Mouse (Mus musculus): ENCODE measurements around the gene Cmtm3. TPM values are rescaled to one million over a fixed set of nuclear protein-coding genes. Genes with fewer than 3 reads are reported as not detected.

Gene Cmtm3
- polyA plus RNA-seq (2012; rRNA removed): 31.8 and 34.4 TPM in 2 replicates

GRCm38 (mm10) chr8:104339229-104339982, at the start of gene Cmtm3:
Cmtm3 (plus strand) TSS chr8:104339410.

GRCm38 (mm10) chr8:104293081-104293480, 46.1 kb upstream of the Cmtm3 start, which contains the start of gene Cmtm2a:
Cmtm2a (minus strand) TSS chr8:104293181.

GRCm38 (mm10) chr8:104309441-104310155, 29.6 kb upstream of the Cmtm3 start, which contains the start of the genes Gm45711 and Cmtm1:
Gm45711 (minus strand) TSS chr8:104310081.
Cmtm1 (minus strand) TSS chr8:104310145.

GRCm38 (mm10) chr8:104321267-104321666, 17.9 kb upstream of the Cmtm3 start, which contains the start of gene Gm11020:
Gm11020 (plus strand) TSS chr8:104321567.

GRCm38 (mm10) chr8:104321930-104322329, 17.3 kb upstream of the Cmtm3 start, which contains the start of gene Cmtm2b:
Cmtm2b (plus strand) TSS chr8:104322230.

GRCm38 (mm10) chr8:104395703-104396357, 56.6 kb downstream of the Cmtm3 start, which contains the start of gene Cmtm4:
Cmtm4 (minus strand) TSS chr8:104395807.

Other genes starting within 250 kb of the Cmtm3 start
- 8.8 and 13.6 TPM in 2 replicates for gene Cdh5, start 237.8 kb upstream of the Cmtm3 start, polyA plus RNA-seq (2012; rRNA removed)
- 1.6 and 2.7 TPM in 2 replicates for gene Bean1, start 169.0 kb upstream of the Cmtm3 start, polyA plus RNA-seq (2012; rRNA removed)
- gene Tk2, start 90.9 kb upstream of the Cmtm3 start, polyA plus RNA-seq (2012; rRNA removed): 6.5 and 7.2 TPM in 2 replicates
- 0.83 and 1.1 TPM in 2 replicates for gene Cklf, start 88.5 kb upstream of the Cmtm3 start, polyA plus RNA-seq (2012; rRNA removed)
- gene Cmtm2a, start 46.2 kb upstream of the Cmtm3 start, polyA plus RNA-seq (2012; rRNA removed): not detected in 2 replicates
- not detected in 2 replicates for gene Gm45711, start 29.3 kb upstream of the Cmtm3 start, polyA plus RNA-seq (2012; rRNA removed)
- not detected in 2 replicates for gene Cmtm1, start 29.3 kb upstream of the Cmtm3 start, polyA plus RNA-seq (2012; rRNA removed)
- gene Gm11020, start 17.8 kb upstream of the Cmtm3 start, polyA plus RNA-seq (2012; rRNA removed): not detected in 2 replicates
- not detected in 2 replicates for gene Cmtm2b, start 17.2 kb upstream of the Cmtm3 start, polyA plus RNA-seq (2012; rRNA removed)
- gene Cmtm4, start 56.4 kb downstream of the Cmtm3 start, polyA plus RNA-seq (2012; rRNA removed): 14.2 and 14.5 TPM in 2 replicates
- 3.2 and 4.5 TPM in 2 replicates for gene Dync1li2, start 103.6 kb downstream of the Cmtm3 start, polyA plus RNA-seq (2012; rRNA removed)
- 0.04 and 0.13 TPM in 2 replicates for gene Terb1, start 170.5 kb downstream of the Cmtm3 start, polyA plus RNA-seq (2012; rRNA removed)
- 0.77 and 0.78 TPM in 2 replicates for gene Nae1, start 195.2 kb downstream of the Cmtm3 start, polyA plus RNA-seq (2012; rRNA removed)
- gene Car7, start 195.3 kb downstream of the Cmtm3 start, polyA plus RNA-seq (2012; rRNA removed): 2.8 and 3.1 TPM in 2 replicates